Mouse (Mus musculus): ENCODE results near the gene Olfr380.

Gene Olfr380

DNA sequence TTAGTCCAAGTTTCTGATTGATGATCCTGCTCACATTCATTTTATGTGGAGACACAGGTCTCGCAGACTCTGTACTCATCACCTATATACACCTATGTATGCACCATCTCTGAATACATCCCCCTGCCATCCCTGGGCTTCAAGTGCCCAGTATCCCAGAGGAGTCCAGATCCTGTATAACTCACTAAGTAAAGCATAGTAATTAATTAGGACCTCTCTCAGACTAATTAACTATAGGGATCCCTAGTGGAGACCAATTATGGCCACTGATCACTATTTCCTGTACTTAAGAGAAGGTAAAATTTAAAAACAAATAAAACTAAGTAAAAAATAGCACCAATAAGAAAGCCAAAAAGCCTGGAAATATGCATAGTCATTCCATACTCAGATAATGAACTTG, at the start of gene Olfr380:
Gene Olfr380 (minus strand): TSS at position 101 of the 400 bp plus-strand sequence.
- DNase-seq, result no peak

DNA sequence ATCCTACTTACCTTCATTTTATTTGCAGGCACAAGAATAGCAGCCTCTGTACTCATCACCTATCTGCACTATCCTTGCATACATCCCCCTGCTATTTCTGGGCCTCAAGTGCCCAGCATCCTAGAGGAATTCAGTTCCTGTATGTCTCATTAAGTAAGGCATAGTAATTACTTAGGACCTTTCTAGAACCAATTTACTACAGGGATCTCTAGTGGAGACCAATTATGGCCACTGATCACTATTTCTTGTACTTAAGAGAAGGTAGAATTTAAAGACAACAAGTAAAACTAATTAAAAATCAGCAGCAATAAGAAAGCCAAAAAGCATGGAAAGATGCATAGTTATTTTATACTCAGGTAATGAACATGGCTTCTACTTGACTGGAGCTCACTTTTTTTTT, 34.2 kb upstream of the Olfr380 start, which contains the start of gene Olfr381:
Gene Olfr381 (minus strand): TSS at position 101 of the 400 bp plus-strand sequence.
- no peak for DNase-seq

DNA sequence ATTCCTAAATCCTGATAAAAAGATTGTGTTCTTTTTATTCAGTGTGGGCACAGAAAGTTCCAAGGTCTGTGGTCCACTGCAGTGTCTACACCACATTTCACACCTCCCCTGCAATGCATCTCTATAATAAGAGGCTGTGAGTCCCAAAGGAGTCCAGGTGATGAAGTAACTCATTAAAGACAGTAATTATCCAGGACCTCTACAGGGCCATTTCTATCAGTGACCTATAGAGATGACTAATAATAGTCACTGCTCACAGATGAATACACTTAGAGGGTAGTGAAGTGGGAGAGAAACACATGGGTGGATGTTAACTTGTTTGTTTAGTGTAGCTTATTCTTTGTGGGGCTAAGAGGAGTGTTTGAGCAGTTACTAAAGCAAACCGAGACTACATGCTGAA, 28.9 kb downstream of the Olfr380 start, which contains the start of gene Olfr378:
Gene Olfr378 (minus strand): TSS at position 101 of the 400 bp plus-strand sequence.
- DNase-seq, result no peak

Data from cerebellum, adult 9-10 months (tissue).